Mouse (Mus musculus) lung, postnatal 0 days (tissue): ENCODE results near the gene Ctnnbl1.

Experiments
- CTCF ChIP-seq: IDR thresholded peaks from 2 replicates; pipeline ENCODE4 v1.5.1; 2016; ENCODE audit warnings: antibody characterized with exemption, mild to moderate bottlenecking
- EP300 ChIP-seq: IDR thresholded peaks from 2 replicates; pipeline ENCODE4 v1.6.1; 2016; ENCODE audit warnings: antibody characterized with exemption, mild to moderate bottlenecking, control low read depth

GRCm38 (mm10) chr2:157795627-157796423 lies 58.6 kb downstream of the Ctnnbl1 start:
- no peak for TF ChIP-seq CTCF
- no peak for TF ChIP-seq EP300
